Mouse (Mus musculus) CH12.LX (cell line): ENCODE measurements around the gene Pgam1.

ENCODE experiments used
- CTCF ChIP-seq, 2 experiments: IDR thresholded peaks in 1 of 2; conservative IDR thresholded peaks in 1 of 2; 2 replicates each; pipeline ENCODE4 v1.5.1; 2011 to 2012; ENCODE audit warnings: low read depth in 2 of 2, low read length in 2 of 2, improper control_type of control experiment in 1 of 2, inconsistent platforms in 1 of 2, mild to moderate bottlenecking in 1 of 2, moderate library complexity in 1 of 2
- EP300 ChIP-seq: IDR thresholded peaks from 2 replicates; pipeline ENCODE4 v1.6.1; 2011; ENCODE audit warnings: low read length, improper control_type of control experiment
- MAX ChIP-seq: IDR thresholded peaks from 2 replicates; pipeline ENCODE4 v1.6.1; 2011; ENCODE audit warnings: low read length, improper control_type of control experiment
- POLR2A ChIP-seq: IDR thresholded peaks from 2 replicates; pipeline ENCODE4 v1.6.1; 2011; ENCODE audit warnings: low read depth, mild to moderate bottlenecking, improper control_type of control experiment, low read length
- POLR2AphosphoS2 ChIP-seq: IDR thresholded peaks from 2 replicates; pipeline ENCODE4 v1.6.1; 2011; ENCODE audit warnings: low read depth, low read length, improper control_type of control experiment
- RAD21 ChIP-seq: IDR thresholded peaks from 2 replicates; pipeline ENCODE4 v1.6.1; 2011; ENCODE audit warnings: low read depth, mild to moderate bottlenecking, low read length, improper control_type of control experiment, moderate library complexity
- SMC3 ChIP-seq: IDR thresholded peaks from 2 replicates; pipeline ENCODE4 v1.6.1; 2011; ENCODE audit warnings: low read depth, low read length, improper control_type of control experiment
- USF1 ChIP-seq: IDR thresholded peaks from 2 replicates; pipeline ENCODE4 v1.6.1; 2014; ENCODE audit warnings: low read depth, mild to moderate bottlenecking, inconsistent platforms, low read length, improper control_type of control experiment

- TF ChIP-seq SMC3: no peak
- peak; percentile 62 for TF ChIP-seq USF1
- TF ChIP-seq POLR2AphosphoS2: no peak
- no peak for TF ChIP-seq CTCF (conservative IDR thresholded peaks at IDR 0.05 in 1 of 2, IDR thresholded peaks at IDR 0.05 in 1 of 2; ENCODE audit: low read depth in 2 of 2, low read length in 2 of 2)
- TF ChIP-seq POLR2A: peak; percentile 93
- no peak for TF ChIP-seq EP300
- no peak for TF ChIP-seq RAD21
- TF ChIP-seq MAX: peak; percentile 92
Observed at GRCm38 (mm10) chr19:41933179-41934086, 21.7 kb downstream of the Pgam1 start, which contains the start of the genes Exosc1 and Zdhhc16.
